Mouse (Mus musculus): ENCODE data around the gene Zbtb46. TPM values are rescaled to one million over a fixed set of nuclear protein-coding genes. Genes with fewer than 3 reads are reported as not detected.
"Not testable (repeated sequence)": the region's sequence is repeated elsewhere in the genome, so short reads cannot be mapped to it uniquely, and the experiment has no call there.

The Zbtb46 gene
- 9.8 and 10.3 TPM in 2 replicates for polyA plus RNA-seq (2015; fragmentation: Nextera tagmentation; extraction: Ambion mirVana)

DNA sequence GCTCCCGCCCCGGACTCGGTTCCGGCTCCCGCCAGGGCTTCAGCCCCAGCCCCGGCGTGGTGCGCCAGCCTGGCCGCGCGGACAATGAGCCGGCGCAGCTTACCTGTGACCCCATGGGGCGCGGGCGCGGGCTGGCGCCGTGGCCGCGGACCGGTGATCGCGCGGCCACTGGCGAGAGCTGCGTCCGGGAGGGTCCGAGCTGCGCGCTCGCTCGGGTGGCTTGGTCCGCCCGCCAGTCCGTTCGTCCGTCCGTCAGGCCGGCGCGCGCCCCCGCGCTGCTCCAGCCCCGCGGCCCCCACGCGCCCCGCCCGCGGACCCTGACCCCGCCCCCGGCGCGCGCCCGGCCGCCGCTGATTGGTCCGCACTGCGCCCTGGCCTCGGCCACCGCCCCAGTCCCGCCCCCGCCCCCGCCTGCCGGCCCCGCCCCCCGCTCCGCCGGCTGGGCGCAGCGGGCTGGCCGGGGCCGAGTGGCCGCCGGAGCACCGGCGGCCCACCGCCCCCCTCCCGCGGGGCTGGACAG lies at the start of gene Zbtb46:
Gene Zbtb46 (minus strand): TSS at position 274 of the 520 bp plus-strand sequence.
- under 1% methylated on average over 66 of the region's 83 CpGs for whole genome bisulfite sequencing
- no peaks in the 10 kb centered on the region for H3K36me3 ChIP-seq (ENCODE audit: control insufficient read depth, insufficient read depth)
- H3K4me3 ChIP-seq (ENCODE audit: low read length): peak within 1 kb of the TSS; percentile 82
- H3K9me3 ChIP-seq (replicated peaks; ENCODE audit: control insufficient read depth, low read length): no peaks in the 10 kb centered on the region
- peak within 1 kb of the TSS; percentile 99 for H3K4me2 ChIP-seq (ENCODE audit: low read depth, low read length)
- peak; percentile 91 for ATAC-seq (replicated peaks; ENCODE audit: extremely low read depth, insufficient read depth, low FRiP score)
- peaks cover 3% of the 10 kb centered on the region; the same call in 1 of the 2 replicates for H3K27me3 ChIP-seq (ENCODE audit: control insufficient read depth, insufficient read depth, low read length)
- H3K4me1 ChIP-seq (ENCODE audit: control insufficient read depth, insufficient read depth, low read length): peaks cover 12% of the 10 kb centered on the region
- H3K9ac ChIP-seq (ENCODE audit: low read length): peak within 1 kb of the TSS; percentile 87
- H3K27ac ChIP-seq (ENCODE audit: low read length): peak within 1 kb of the TSS; percentile 80

DNA sequence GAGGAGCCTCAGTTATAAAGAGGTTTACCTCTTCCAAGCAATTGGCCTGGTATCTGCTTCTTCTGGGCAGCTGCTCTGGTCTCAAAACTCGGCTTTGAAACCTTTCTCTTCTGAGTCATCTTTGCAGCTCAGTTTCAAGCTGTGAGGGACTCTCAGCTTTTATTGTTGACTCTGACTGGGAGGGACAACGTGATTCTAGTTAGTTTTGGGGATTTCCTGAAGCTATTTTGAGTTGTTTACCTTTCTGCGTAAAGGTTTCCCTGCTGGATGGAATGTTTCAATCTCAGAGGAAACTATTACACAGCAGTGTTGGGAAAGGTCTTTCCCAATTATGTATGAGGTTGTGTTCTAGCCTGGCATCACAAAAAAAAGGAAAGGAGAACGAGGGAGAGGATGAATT lies 39.4 kb upstream of the Zbtb46 start:
- Histone ChIP-seq H3K4me3 (ENCODE audit: low read length) (no peak overlapping the region), H3K27ac (ENCODE audit: low read length) (no peak overlapping the region), H3K4me1 (ENCODE audit: control insufficient read depth, insufficient read depth, low read length) (peaks cover 15% of the 10 kb centered on the region), H3K27me3 (ENCODE audit: control insufficient read depth, insufficient read depth, low read length) (no peaks in the 10 kb centered on the region), H3K36me3 (ENCODE audit: control insufficient read depth, insufficient read depth) (peaks cover 29% of the 10 kb centered on the region), H3K9me3 (replicated peaks; ENCODE audit: control insufficient read depth, low read length) (no peaks in the 10 kb centered on the region), H3K4me2 (ENCODE audit: low read depth, low read length) (no peak overlapping the region), H3K9ac (ENCODE audit: low read length) (no peak overlapping the region)
- WGBS: 68% methylated on average over 4 of the region's 4 CpGs
- ATAC-seq (replicated peaks; ENCODE audit: extremely low read depth, insufficient read depth, low FRiP score): no peak

DNA sequence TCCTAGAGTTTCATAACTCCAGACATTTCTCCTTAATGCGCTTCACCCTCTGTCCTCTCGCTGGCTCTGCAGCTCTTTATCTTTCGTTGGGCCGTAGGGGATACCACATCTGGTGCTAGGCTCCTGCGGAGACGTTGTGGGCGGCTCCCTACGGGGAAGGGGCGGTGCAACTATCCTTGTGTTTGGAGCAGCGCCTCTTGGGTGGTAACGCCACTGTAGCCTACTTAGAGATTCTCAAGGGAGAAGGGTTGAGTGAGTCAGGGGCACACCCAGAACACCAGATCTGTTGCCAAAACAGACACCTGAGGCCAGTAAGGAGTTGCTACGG lies 38.3 kb upstream of the Zbtb46 start:
- no peaks in the 10 kb centered on the region for H3K27me3 ChIP-seq (ENCODE audit: control insufficient read depth, insufficient read depth, low read length)
- peak overlapping the region; percentile 95 for H3K9ac ChIP-seq (ENCODE audit: low read length)
- peak overlapping the region; percentile 95 for H3K27ac ChIP-seq (ENCODE audit: low read length)
- H3K4me1 ChIP-seq (ENCODE audit: control insufficient read depth, insufficient read depth, low read length): peaks cover 15% of the 10 kb centered on the region
- no peaks in the 10 kb centered on the region for H3K9me3 ChIP-seq (replicated peaks; ENCODE audit: control insufficient read depth, low read length)
- peak overlapping the region; percentile 97 for H3K4me2 ChIP-seq (ENCODE audit: low read depth, low read length)
- peak overlapping the region; percentile 94 for H3K4me3 ChIP-seq (ENCODE audit: low read length)
- peak; percentile 30 for ATAC-seq (replicated peaks; ENCODE audit: extremely low read depth, insufficient read depth, low FRiP score)
- WGBS: under 1% methylated on average over 12 of the region's 12 CpGs
- peaks cover 22% of the 10 kb centered on the region for H3K36me3 ChIP-seq (ENCODE audit: control insufficient read depth, insufficient read depth)

DNA sequence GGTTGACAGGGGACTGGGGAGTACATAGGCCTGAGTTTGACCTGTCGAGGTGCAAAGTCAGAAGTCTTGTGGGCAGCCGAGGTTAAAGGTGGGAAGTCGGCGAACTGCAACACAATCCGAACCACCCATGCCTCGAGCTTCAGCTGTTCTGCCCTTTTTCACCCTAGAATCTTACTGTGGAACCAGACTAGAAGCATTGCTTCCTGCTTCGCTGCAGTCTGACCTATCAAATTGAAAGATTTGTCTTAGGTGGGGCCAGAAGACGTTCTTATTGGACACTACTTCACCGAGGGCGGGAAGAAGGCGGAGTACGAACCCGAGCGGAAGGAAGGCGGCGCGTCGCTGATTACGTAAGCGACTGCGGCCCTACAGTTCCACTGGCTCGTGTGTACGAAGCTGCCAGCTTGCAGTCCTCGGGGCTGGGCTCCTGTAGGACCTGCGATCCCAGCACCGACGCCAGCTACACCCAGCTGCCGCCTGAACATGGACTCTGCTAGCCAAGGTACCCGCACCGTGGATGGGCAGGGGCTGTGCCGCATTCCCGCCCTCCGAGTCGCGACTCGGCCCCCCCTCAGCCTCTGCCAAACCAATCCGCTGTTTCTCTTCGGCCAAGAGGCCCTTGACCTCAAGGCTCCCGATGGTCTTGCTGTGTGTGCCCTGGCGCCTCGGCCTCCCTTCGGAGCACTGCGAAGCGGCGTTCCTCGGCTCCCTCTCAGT lies 37.8 kb upstream of the Zbtb46 start, which contains the start of gene Tpd52l2:
Gene Tpd52l2 (plus strand): TSS at position 312 of the 717 bp plus-strand sequence.
- peak within 1 kb of the TSS; percentile 95 for H3K9ac ChIP-seq (ENCODE audit: low read length)
- peak; percentile 97 for ATAC-seq (replicated peaks; ENCODE audit: extremely low read depth, insufficient read depth, low FRiP score)
- under 1% methylated on average over 46 of the region's 46 CpGs for WGBS
- H3K27ac ChIP-seq (ENCODE audit: low read length): peak within 1 kb of the TSS; percentile 95
- H3K4me1 ChIP-seq (ENCODE audit: control insufficient read depth, insufficient read depth, low read length): peaks cover 15% of the 10 kb centered on the region
- peak within 1 kb of the TSS; percentile 94 for H3K4me3 ChIP-seq (ENCODE audit: low read length)
- no peaks in the 10 kb centered on the region for H3K27me3 ChIP-seq (ENCODE audit: control insufficient read depth, insufficient read depth, low read length)
- H3K9me3 ChIP-seq (replicated peaks; ENCODE audit: control insufficient read depth, low read length): no peaks in the 10 kb centered on the region
- H3K36me3 ChIP-seq (ENCODE audit: control insufficient read depth, insufficient read depth): peaks cover 17% of the 10 kb centered on the region
- H3K4me2 ChIP-seq (ENCODE audit: low read depth, low read length): peak within 1 kb of the TSS; percentile 97

DNA sequence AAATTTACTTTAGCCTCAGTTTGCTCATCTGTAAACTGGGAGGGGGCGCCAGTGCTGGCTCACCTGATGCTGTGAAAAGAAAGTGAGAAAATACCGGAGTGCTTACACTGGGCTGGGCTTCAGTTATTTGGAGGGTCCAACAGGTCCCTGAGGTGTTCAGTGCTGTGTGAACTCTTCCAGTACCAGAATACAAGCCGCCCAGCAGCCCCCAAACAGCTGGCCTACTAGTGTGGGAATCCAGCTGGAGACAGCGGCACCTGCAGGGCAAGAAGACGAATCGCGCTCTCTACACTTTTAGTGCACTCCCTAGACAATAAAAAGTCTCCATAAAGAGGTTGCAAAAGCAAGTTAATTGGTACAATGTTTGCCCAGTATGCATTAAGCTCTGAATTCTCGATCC lies 37.1 kb upstream of the Zbtb46 start:
- Histone ChIP-seq H3K4me3 (ENCODE audit: low read length) (peak overlapping the region; percentile 94), H3K9ac (ENCODE audit: low read length) (peak overlapping the region; percentile 79), H3K27ac (ENCODE audit: low read length) (peak overlapping the region; percentile 91), H3K36me3 (ENCODE audit: control insufficient read depth, insufficient read depth) (peaks cover 10% of the 10 kb centered on the region), H3K27me3 (ENCODE audit: control insufficient read depth, insufficient read depth, low read length) (no peaks in the 10 kb centered on the region), H3K4me2 (ENCODE audit: low read depth, low read length) (peak overlapping the region; percentile 78), H3K4me1 (ENCODE audit: control insufficient read depth, insufficient read depth, low read length) (peaks cover 15% of the 10 kb centered on the region), H3K9me3 (replicated peaks; ENCODE audit: control insufficient read depth, low read length) (no peaks in the 10 kb centered on the region)
- WGBS: 14% methylated on average over 8 of the region's 8 CpGs
- peak; percentile 61 for ATAC-seq (replicated peaks; ENCODE audit: extremely low read depth, insufficient read depth, low FRiP score)

DNA sequence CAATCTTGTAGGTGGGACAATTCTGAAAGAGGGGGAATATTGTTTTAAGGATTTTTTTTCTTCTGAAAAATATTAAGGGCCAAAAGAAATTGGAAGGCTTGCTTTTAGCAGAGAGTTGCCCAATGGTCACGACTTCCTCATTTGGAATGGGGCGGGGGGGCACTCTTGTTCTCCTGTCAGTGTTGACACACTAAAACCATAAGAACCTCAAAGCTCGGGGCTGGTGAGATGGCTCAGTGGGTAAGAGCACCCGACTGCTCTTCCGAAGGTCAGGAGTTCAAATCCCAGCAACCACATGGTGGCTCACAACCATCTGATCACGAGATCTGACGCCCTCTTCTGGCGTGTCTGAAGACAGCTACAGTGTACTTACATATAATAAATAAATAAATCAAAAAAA lies 36.6 kb upstream of the Zbtb46 start:
- peak overlapping the region; percentile 78; the same call in 1 of the 2 replicates for H3K4me2 ChIP-seq (ENCODE audit: low read depth, low read length)
- H3K27ac ChIP-seq (ENCODE audit: low read length): not testable (repeated sequence)
- WGBS: 60% methylated on average over 8 of the region's 8 CpGs

DNA sequence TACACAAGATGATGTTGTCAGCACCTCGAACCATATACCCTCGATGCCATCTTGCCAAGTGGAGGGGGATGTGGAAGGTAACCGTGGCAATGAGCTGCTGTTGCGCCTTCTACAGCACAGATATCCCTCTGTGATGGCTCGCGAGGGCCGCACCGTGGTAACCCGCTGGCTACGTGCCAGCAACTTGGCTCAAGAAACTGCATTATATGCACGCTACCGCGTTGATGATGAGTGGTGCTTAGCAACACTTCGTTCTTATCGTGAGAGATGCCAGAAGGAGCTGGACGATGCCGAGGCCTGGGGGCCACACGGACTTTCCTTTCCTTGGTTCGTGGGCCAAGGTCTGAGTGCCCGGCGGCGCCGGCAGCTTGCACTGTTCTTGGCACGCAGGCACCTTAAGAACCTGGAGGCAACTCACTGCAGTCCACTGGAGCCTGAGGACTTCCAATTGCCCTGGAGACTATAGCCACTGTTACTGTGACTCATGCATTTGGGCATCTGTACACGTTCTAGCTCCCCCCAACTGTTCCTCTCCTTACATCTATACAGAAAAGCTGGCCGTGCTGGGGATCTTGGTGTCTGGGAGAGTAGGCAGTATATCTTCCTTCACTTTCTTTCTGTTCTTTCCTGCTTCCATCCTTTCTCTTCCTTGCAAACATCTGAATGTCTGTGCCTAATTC lies 35.2 kb upstream of the Zbtb46 start:
- no peak for ATAC-seq (replicated peaks; ENCODE audit: extremely low read depth, insufficient read depth, low FRiP score)
- no peak overlapping the region for H3K4me2 ChIP-seq (ENCODE audit: low read depth, low read length)
- 63% methylated on average over 26 of the region's 26 CpGs for WGBS
- H3K4me3 ChIP-seq (ENCODE audit: low read length): no peak overlapping the region
- peaks cover 15% of the 10 kb centered on the region for H3K4me1 ChIP-seq (ENCODE audit: control insufficient read depth, insufficient read depth, low read length)
- H3K36me3 ChIP-seq (ENCODE audit: control insufficient read depth, insufficient read depth): no peaks in the 10 kb centered on the region
- H3K27me3 ChIP-seq (ENCODE audit: control insufficient read depth, insufficient read depth, low read length): no peaks in the 10 kb centered on the region
- H3K27ac ChIP-seq (ENCODE audit: low read length): no peak overlapping the region
- H3K9ac ChIP-seq (ENCODE audit: low read length): no peak overlapping the region
- no peaks in the 10 kb centered on the region for H3K9me3 ChIP-seq (replicated peaks; ENCODE audit: control insufficient read depth, low read length)

More for the DNA sequence above, 36.6 kb upstream of the Zbtb46 start:
- not testable (repeated sequence) for H3K27me3 ChIP-seq (ENCODE audit: control insufficient read depth, insufficient read depth, low read length); H3K9me3 ChIP-seq (replicated peaks; ENCODE audit: control insufficient read depth, low read length); H3K4me3 ChIP-seq (ENCODE audit: low read length); ATAC-seq (replicated peaks; ENCODE audit: extremely low read depth, insufficient read depth, low FRiP score); H3K36me3 ChIP-seq (ENCODE audit: control insufficient read depth, insufficient read depth); H3K9ac ChIP-seq (ENCODE audit: low read length)
- H3K4me1 ChIP-seq (ENCODE audit: control insufficient read depth, insufficient read depth, low read length): peaks cover 15% of the 10 kb centered on the region

DNA sequence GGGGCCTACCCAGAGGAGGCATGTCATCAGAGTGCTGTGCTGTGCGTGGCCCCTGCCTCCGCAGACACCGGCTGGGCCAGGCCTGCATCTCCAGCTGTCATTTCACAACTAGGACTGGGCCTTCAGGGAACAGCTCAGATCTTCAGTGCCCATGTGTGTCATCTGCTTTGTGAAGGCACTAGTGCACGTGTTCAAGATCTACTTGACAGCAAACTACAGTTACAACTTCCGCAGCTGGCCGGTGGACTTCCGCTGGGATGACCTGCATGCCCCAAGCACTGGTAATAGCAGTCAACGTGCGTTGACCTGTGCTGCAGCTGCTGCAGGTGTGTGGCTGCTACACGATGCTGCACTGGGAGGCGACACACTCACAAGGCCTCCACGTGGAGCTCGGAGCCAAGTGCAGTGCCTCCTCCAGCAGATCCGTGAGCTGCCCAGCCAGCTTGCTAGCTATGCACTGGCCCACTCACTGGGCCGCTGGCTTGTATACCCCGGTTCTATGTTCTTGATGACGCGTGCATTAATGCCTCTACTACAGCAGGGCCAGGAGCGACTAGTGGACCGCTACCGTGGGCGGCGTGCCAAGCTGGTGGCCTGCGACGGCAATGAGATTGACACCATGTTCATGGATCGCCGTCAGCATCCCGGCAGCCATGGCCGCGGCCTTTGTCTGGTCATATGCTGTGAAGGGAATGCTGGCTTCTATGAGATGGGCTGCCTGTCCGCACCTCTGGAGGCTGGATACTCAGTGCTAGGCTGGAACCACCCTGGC lies 34.1 kb upstream of the Zbtb46 start, which contains the start of gene Abhd16b:
Gene Abhd16b (plus strand): TSS at position 51 of the 772 bp plus-strand sequence.
- H3K4me3 ChIP-seq (ENCODE audit: low read length): no peak within 1 kb of the TSS
- no peaks in the 10 kb centered on the region for H3K27me3 ChIP-seq (ENCODE audit: control insufficient read depth, insufficient read depth, low read length)
- H3K36me3 ChIP-seq (ENCODE audit: control insufficient read depth, insufficient read depth): no peaks in the 10 kb centered on the region
- H3K4me1 ChIP-seq (ENCODE audit: control insufficient read depth, insufficient read depth, low read length): peaks cover 11% of the 10 kb centered on the region
- no peak within 1 kb of the TSS for H3K9ac ChIP-seq (ENCODE audit: low read length)
- WGBS: 81% methylated on average over 31 of the region's 31 CpGs
- H3K4me2 ChIP-seq (ENCODE audit: low read depth, low read length): no peak within 1 kb of the TSS
- H3K27ac ChIP-seq (ENCODE audit: low read length): no peak within 1 kb of the TSS
- no peaks in the 10 kb centered on the region for H3K9me3 ChIP-seq (replicated peaks; ENCODE audit: control insufficient read depth, low read length)
- no peak for ATAC-seq (replicated peaks; ENCODE audit: extremely low read depth, insufficient read depth, low FRiP score)
